Mouse (Mus musculus) forebrain, embryonic 12.5 days (tissue): Measurements from ENCODE around the gene Gm10295. TPM values are rescaled to one million over a fixed set of nuclear protein-coding genes. Genes with fewer than 3 reads are reported as not detected.

Source experiments
- ATAC-seq: fragments of 200-750 bp; cut with Nextera tagmentation; 2 replicates; pipeline ENCODE4 v1.8.0; 2017; ENCODE audit warnings: moderate TSS enrichment; ENCODE audit not compliant: low FRiP score
- H3K27ac ChIP-seq: fragments of 300-500 bp; sonication (generic); 2 replicates; pipeline ENCODE4 v1.5.1; 2016; ENCODE audit warnings: mild to moderate bottlenecking
- H3K27me3 ChIP-seq: fragments of 300-500 bp; sonication (generic); 2 replicates; pipeline ENCODE4 v1.6.1; 2016; ENCODE audit warnings: mild to moderate bottlenecking
- H3K36me3 ChIP-seq: fragments of 300-500 bp; sonication (generic); replicated peaks from 2 replicates; pipeline ENCODE4 v1.6.1; 2016; ENCODE audit warnings: mild to moderate bottlenecking
- H3K4me1 ChIP-seq: fragments of 300-500 bp; sonication (generic); 2 replicates; pipeline ENCODE4 v1.6.1; 2016
- H3K4me2 ChIP-seq: fragments of 300-500 bp; sonication (generic); 2 replicates; pipeline ENCODE4 v1.6.1; 2016; ENCODE audit warnings: mild to moderate bottlenecking, moderate library complexity
- H3K4me3 ChIP-seq: fragments of 300-500 bp; sonication (generic); replicated peaks from 2 replicates; pipeline ENCODE4 v1.5.1; 2016; ENCODE audit warnings: mild to moderate bottlenecking
- H3K9ac ChIP-seq: fragments of 300-500 bp; sonication (generic); 2 replicates; pipeline ENCODE4 v1.6.1; 2016; ENCODE audit warnings: mild to moderate bottlenecking
- H3K9me3 ChIP-seq: fragments of 300-500 bp; sonication (generic); 2 replicates; pipeline ENCODE4 v1.6.1; 2016
- WGBS: fragments of 180-500 bp; shearing (Covaris S2); methylation state at CpG from one replicate; pipeline ENCODE4 v1.1.7; 2016; 5-methylcytosine and 5-hydroxymethylcytosine counted together
- polyA plus RNA-seq: library from polyadenylated mRNA; unstranded; fragments of >200 nt; fragmentation: Nextera tagmentation; extraction: Ambion mirVana; gene quantifications from 2 replicates; pipeline ENCODE4 v1.2.1, GENCODE M21; 2016

Gene Gm10295
- polyA plus RNA-seq, 1 experiment from 2014 or later: not detected

GRCm38 (mm10) chr7:71313148-71313765 is 38.0 kb downstream of the Gm10295 start:
- 86% methylated on average over 7 of the region's 7 CpGs for WGBS

GRCm38 (mm10) chr7:71312375-71312774 is 38.9 kb downstream of the Gm10295 start:
- H3K4me2 ChIP-seq: no peak overlapping the region
- ATAC-seq: no peak
- no peaks in the 10 kb centered on the region for H3K27me3 ChIP-seq
- H3K36me3 ChIP-seq: no peaks in the 10 kb centered on the region
- H3K9ac ChIP-seq: no peak overlapping the region
- no peaks in the 10 kb centered on the region for H3K9me3 ChIP-seq
- H3K27ac ChIP-seq: no peak overlapping the region
- H3K4me1 ChIP-seq: 0 out of 2 replicates have a peak, but pooled peaks cover 3% of the 10 kb centered on the region
- no peak overlapping the region for H3K4me3 ChIP-seq
- 90% methylated on average over 3 of the region's 3 CpGs for WGBS

More at GRCm38 (mm10) chr7:71313148-71313765, 38.0 kb downstream of the Gm10295 start:
- no peaks in the 10 kb centered on the region for H3K9me3 ChIP-seq
- H3K27ac ChIP-seq: no peak overlapping the region
- no peak overlapping the region for H3K4me3 ChIP-seq
- no peaks in the 10 kb centered on the region for H3K4me1 ChIP-seq
- no peaks in the 10 kb centered on the region for H3K27me3 ChIP-seq
- no peaks in the 10 kb centered on the region for H3K36me3 ChIP-seq
- ATAC-seq: no peak
- H3K9ac ChIP-seq: no peak overlapping the region
- H3K4me2 ChIP-seq: no peak overlapping the region

DNA sequence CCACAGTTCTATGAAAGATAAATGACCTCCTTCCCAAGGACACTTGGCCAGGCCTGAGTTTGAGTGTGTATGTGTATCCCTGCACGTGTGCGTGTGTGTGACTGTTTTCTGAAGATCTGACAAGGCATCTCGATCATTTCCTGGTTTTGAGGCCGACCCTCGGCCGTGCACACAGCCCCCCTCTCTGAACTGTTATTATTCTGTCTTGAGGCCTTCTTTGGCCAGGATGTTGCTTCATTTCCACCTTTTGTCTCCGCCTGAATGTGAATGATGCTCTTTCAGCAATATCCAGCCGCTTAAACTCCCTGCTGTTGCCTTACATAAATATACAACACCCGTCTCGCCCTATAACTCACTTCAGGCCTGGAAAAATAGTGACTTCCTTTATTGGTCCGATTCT is 39.9 kb downstream of the Gm10295 start:
- Histone ChIP-seq H3K4me2 (no peak overlapping the region), H3K4me1 (0 out of 2 replicates have a peak, but pooled peaks cover 4% of the 10 kb centered on the region), H3K9ac (no peak overlapping the region), H3K9me3 (no peaks in the 10 kb centered on the region), H3K4me3 (no peak overlapping the region), H3K36me3 (no peaks in the 10 kb centered on the region), H3K27ac (no peak overlapping the region), H3K27me3 (no peaks in the 10 kb centered on the region)
- no peak for ATAC-seq
- WGBS: 71% methylated on average over 11 of the region's 11 CpGs

GRCm38 (mm10) chr7:71308051-71308450 is 43.2 kb downstream of the Gm10295 start:
- no peaks in the 10 kb centered on the region for H3K36me3 ChIP-seq
- no peak for ATAC-seq
- WGBS: 73% methylated on average over 8 of the region's 8 CpGs
- no peaks in the 10 kb centered on the region for H3K27me3 ChIP-seq
- no peak overlapping the region for H3K27ac ChIP-seq
- H3K9me3 ChIP-seq: no peaks in the 10 kb centered on the region
- 0 out of 2 replicates have a peak, but pooled peaks cover 4% of the 10 kb centered on the region for H3K4me1 ChIP-seq
- no peak overlapping the region for H3K9ac ChIP-seq
- H3K4me3 ChIP-seq: no peak overlapping the region
- no peak overlapping the region for H3K4me2 ChIP-seq

DNA sequence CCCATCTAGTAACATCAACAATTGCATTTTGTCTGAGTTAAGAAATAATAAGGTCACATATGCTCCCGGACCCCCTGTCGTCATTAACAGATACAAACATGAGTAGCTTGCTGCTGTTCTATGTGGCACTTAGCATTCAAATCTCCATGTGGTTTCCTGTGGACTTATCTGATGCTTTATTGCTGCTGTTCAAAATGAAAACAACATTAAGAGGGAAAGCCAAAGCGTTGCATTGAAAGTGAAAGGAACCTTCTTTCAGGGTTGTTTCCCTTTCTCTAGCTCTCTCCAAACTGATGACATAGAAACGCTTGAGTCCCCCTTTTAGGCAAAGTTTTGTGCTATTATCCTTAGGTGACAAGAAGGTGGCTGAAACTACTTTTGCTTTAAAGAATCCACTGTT is 48.6 kb downstream of the Gm10295 start:
- no peaks in the 10 kb centered on the region for H3K36me3 ChIP-seq
- H3K9ac ChIP-seq: no peak overlapping the region
- H3K27ac ChIP-seq: no peak overlapping the region
- no peak overlapping the region for H3K4me2 ChIP-seq
- ATAC-seq: no peak
- H3K9me3 ChIP-seq: no peaks in the 10 kb centered on the region
- 84% methylated on average over 4 of the region's 4 CpGs for WGBS
- H3K4me3 ChIP-seq: no peak overlapping the region
- no peaks in the 10 kb centered on the region for H3K27me3 ChIP-seq
- H3K4me1 ChIP-seq: 0 out of 2 replicates have a peak, but pooled peaks cover 4% of the 10 kb centered on the region
